Mouse (Mus musculus): Measurements from ENCODE around the gene Bnipl.
"Not testable (repeated sequence)": the region's sequence is repeated elsewhere in the genome, so short reads cannot be mapped to it uniquely, and the experiment has no call there.

Bnipl gene

GRCm38 (mm10) chr3:95235386-95236301 is 15.3 kb downstream of the Bnipl start:
- DNase-seq: no peak

DNA sequence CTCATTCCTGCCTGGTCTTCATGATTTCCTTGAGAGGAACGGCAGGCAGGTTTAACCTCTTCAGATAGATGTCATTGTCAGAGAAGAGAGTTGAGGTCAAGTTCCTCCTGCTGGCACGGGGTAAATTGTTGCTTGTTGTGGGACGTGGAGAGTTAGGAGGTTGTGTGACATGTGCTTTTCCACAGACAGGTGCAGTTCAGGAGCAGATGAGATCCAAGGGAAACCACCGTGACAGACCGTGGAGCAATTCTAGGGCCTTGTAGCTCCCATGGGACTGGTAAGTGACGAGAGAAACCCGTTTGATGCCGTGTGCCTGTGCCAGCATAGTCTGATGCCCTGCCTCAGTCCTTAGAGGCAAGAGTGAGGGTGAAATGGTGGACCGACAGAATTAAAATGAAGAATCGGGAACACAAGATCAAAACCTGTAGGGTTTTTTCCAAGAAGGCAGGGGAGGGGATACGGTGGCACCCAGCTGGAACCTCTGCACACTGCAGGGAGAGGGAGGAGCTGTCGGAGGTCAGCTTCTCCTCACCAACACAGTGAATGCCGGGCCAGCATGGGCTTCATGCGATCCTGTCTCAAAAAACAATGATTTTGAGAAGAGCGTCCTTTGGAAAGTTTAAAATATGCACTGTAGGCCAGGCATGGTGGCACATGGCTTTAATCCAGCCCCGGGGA is 17.6 kb downstream of the Bnipl start:
- DNase-seq: no peak

DNA sequence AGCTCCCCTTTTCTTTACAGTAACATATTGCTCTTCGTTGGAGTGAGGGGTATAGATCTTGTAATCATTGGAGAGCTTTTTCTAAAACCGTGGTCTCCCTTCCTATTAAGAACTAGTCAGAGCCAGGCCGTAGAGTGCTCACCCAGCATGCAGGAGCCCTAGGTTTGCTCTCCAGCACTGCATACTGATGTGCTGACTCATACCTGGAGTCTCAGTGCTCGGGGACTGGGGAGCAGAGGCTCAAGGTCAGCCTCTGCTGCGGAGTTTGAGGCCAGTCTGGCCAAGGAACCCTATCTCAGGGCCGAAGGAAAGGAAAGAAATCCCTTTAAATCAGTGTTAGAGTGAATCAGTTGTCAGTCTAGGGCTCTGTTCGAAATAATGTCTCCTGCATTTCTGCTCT is 18.2 kb downstream of the Bnipl start:
- DNase-seq: no peak

- DNase-seq: peak in 1 of 2 experiments; percentile 78
Observed at GRCm38 (mm10) chr3:95231298-95232221, 19.4 kb downstream of the Bnipl start, which contains the start of gene Mllt11. Gene Mllt11, minus strand, starts transcription at chr3:95232171.

DNA sequence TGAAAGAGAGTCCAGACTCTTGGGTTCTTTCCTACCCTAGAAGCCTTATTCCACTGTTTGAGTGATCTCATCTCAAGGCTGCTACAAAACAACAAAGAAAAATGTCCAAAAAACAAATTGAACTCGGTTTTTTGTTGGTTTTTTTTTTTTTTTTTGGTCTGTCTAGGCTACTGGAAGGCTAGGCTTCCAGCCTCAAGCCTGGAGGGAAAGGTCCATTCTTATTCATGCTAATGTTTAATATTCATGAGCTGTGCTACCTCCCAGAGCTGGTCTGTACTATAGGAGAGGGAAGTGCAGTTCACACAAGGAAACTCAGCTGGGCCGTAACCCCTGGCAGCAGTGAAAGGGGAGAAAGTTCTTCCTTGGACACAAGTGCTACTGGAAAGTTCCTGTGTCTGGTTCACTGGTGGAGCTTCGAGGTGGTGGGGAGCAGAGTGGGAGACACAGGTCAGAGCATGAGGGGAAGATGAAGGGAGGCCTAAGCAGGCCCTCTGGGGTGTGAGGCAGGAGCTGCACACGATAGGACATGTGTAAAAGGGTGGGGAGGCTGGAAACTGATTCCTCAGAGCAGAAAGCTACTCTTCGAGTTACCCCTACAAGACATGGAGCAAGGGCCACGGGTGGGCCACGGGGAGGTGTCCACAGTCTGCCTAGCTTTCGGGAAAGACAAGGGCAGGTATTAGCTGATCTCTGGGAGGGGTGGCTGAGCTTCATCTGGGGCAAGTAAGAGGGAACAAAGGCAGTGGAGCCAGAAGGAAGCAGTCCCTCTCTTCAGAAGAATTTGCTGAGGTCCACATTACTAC is 20.3 kb downstream of the Bnipl start:
- DNase-seq: peak; percentile 47 to 68

- peak; percentile 44 to 53 for DNase-seq
Observed at GRCm38 (mm10) chr3:95229781-95230494, 21.1 kb downstream of the Bnipl start.

GRCm38 (mm10) chr3:95228894-95229780 is 21.9 kb downstream of the Bnipl start:
- peak; percentile 56 to 62 for DNase-seq

DNA sequence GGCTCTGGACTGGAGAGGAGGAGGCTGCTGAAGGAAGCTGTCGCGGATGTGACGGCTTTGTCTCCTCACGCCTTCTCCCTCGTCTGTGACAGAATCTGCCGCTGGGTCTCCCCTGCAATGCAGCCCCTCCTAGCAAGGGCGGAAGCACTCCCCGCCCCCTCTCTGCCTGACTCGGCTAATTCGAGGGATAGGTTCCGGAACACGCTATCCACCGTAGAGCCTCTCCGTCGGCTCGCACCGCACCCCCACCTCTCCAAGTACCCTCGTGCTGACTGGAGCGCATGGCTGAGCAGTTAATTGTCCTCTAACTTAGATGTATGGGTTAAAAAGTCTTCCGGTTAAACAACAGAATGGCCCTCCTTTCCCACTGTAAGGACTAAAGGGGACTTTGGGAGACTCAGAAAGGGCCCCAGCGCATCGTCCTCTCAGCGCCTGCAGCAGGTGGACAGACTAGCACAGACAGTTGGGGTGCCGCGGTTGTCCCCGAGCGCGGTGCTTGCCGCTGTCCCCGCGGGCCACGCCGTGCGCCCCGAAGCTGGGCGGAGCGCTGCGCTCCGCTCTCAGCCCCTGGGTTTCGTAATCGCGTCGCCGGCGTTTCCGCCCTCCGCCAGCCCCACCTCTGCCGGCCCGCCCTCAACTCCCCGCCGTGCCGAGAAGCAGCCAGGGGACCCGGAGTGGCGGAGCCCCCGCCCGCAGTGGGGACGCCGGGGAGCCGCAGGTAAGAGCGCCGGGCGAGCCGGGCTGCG is 22.7 kb downstream of the Bnipl start, which contains the start of gene Cdc42se1:
TSS of gene Cdc42se1 (plus strand) at position 585 of the 746 bp plus-strand sequence.
- peak; percentile 91 to 95 for DNase-seq

GRCm38 (mm10) chr3:95227214-95227613 is 23.8 kb downstream of the Bnipl start:
- DNase-seq: no peak

DNA sequence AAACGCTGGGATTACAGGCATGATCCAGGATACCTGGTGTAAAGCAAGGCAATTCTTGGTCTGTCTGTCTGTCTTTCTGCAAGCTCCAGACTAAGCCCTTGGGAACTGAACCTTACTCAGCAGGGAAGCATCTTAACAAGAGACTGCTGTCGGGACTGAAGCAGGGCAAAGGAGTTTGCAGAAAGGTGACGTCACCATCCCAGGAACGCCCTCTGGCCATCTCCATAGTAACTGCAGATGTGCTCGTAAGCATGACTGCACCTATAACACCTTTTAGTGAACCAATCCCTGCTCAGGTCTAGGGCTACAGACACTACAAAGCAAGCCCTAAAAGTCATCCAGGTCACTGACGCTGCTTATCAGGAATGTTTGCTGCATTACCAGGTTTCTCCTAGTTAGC is 26.7 kb downstream of the Bnipl start:
- DNase-seq: no peak

GRCm38 (mm10) chr3:95223041-95223440 is 28.0 kb downstream of the Bnipl start:
- DNase-seq: no peak

DNA sequence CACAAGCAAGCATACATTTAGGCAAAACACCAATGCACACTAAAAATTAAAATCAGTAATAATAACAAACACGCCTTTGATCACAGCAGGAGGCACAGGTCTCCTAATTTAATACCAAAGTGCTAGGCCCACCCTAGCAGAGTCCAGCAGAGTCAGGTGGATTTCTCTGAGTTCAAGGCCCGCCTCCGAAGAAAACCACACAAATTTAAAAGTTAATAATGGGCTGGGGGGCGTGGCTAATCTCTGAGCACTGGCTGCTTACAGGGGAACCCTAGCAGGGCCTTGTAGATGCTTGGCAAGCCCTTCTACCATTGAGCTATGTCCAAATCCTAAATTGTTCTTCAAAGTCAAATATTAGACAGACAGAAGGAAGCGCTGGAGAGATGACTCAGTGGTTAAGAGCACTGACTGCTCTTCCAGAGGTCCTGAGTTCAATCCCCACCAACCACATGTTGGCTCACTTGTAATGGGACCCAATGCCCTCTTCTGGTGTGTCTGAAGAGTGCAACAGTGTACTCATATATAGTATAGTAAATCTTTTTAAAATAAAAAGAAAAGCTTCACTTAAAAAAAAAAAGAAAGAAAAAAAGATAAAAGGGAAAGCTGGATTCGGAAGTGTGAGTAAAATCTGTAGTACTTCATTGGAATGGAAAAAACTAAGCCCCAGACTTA is 32.4 kb downstream of the Bnipl start:
- DNase-seq: peak in 1 of 2 experiments; percentile 33

DNA sequence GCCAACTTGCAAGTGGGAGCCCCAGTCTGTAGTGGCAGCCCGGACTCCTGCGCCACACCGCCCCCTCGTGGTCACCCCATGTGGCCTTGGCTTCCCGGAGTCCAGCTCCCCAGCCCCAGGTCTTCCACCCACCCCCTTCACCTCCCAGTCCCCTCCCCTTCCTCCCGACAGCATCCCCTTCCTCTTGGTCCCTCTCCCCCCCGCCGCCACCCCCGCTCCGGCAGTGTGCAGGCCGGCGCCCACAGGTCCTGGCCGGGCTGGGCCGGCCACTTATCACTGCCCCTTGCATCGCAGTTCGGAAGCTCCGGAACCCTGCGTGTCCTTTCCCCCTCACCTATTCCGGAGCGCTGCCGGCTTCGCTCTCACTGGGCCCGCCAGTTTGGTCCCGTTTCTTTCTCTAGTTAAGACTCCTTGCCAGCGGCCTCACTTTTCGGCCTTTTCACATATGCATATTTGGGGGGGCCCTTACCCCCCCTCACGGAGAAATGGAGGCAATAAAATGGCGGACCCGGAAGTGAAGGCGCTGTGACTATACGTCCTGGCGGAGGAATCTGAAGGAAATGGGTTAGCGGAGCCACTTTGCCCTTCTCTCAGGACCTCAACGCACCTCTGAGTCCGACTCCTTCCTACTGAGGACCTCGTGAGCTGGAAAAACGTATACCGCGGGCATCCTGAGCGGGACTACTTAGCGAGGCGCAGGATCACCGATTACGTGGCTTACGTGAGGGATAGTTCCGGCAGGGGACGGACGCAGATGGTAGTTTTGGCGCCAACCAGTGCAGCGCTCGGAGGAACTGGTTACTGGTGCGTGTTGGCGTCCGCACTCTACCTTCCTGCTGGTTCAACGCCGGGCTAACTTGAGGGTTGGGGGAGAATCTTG is 33.5 kb downstream of the Bnipl start, which contains the start of gene Gabpb2:
TSS of gene Gabpb2 (minus strand) at position 662 of the 880 bp plus-strand sequence.
- DNase-seq: peak; percentile 96 to 97

DNA sequence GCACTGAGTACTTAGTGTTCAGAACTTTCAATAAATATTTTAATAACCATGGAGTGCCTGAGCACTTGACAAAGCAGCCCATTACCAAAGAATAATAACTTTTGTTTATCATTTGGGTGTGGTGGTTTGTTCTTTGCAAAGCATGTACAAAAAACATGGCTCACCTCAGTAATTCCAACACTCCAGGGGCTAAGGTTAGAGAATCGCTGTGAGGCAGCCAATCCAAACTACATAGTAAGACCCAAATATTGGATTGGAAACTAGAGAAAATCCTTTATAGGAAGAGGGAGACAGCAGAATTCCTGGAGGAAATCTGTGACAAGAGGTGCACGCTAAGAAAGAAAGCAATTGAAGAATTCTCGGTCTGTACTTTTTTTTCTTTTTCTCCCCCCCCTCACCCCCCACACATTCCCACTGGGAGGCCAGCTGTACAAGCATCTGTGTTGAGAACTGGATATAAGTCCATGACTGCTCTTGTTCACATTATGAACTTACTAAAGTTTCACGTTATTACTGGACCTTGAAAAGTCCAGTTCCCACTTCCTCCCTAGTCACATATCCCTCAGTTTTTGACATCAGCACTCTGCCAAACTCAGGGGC is 34.2 kb downstream of the Bnipl start:
- DNase-seq: no peak

GRCm38 (mm10) chr3:95213609-95213975 is 37.4 kb downstream of the Bnipl start:
- DNase-seq: no peak

GRCm38 (mm10) chr3:95212889-95213608 is 37.9 kb downstream of the Bnipl start:
- DNase-seq: not testable (repeated sequence)
